Mouse (Mus musculus) large intestine, adult 2 months (tissue): Measurements from ENCODE around the gene Pigq. TPM values are rescaled to one million over a fixed set of nuclear protein-coding genes. Genes with fewer than 3 reads are reported as not detected.

ENCODE experiments used
- DNase-seq: peaks from one replicate; pipeline ENCODE4 v3.0.0-alpha.2; 2012; ENCODE audit warnings: low read depth, low spot score
- WGBS: fragments of 180-500 bp; shearing (Covaris S2); methylation state at CpG from one replicate; pipeline ENCODE4 v1.1.7; 2018; 5-methylcytosine and 5-hydroxymethylcytosine counted together
- polyA plus RNA-seq: library from polyadenylated mRNA; depleted of rRNA; stranded (reverse); fragments of >200 nt; gene quantifications from 2 replicates; pipeline ENCODE4 v1.2.3, GENCODE M21; 2012

The Pigq gene
- polyA plus RNA-seq, 1 experiment = 73.7 TPM

DNA sequence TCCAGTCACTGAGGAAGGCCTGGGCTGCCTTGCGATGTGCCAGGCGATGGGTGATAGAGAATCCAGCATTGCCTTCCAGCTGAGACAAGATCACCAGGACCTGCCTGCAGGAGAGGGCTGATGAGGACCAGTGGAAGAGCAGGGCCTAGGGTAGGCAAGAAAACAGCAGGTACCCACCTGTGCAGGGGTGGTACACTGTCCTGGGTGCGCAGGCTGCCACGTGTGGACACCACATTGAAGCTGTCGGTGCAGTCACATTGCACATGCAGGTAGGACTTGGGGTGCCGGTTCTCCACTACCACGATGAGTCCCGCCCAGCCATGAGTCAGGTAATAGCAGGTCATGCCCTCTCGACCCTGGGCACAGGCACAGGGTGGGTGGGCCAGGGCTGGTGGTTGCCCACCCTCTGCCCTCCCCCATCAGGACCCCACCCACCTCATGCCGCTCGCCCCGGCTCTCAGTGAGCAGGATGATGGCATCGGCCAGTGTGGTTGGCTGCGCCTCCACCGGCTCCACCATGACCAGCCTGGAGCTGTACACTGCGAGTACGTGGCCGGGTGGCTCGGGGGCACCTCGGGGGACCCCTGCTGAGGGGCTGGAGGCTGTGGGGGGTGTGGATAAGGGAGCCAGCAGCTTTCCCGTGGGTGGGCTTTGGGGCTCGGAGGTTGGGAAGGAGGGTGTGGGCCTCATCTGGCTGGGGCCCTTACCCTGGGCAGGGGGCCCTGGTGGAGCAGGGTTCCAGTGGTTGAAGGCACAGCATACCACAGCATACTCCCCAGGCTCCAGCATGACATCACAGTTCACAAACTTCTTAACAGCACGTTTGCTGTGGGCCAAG lies 15.1 kb upstream of the Pigq start:
- no peak for DNase-seq
- WGBS = 89% methylated on average over 23 of the region's 23 CpGs

DNA sequence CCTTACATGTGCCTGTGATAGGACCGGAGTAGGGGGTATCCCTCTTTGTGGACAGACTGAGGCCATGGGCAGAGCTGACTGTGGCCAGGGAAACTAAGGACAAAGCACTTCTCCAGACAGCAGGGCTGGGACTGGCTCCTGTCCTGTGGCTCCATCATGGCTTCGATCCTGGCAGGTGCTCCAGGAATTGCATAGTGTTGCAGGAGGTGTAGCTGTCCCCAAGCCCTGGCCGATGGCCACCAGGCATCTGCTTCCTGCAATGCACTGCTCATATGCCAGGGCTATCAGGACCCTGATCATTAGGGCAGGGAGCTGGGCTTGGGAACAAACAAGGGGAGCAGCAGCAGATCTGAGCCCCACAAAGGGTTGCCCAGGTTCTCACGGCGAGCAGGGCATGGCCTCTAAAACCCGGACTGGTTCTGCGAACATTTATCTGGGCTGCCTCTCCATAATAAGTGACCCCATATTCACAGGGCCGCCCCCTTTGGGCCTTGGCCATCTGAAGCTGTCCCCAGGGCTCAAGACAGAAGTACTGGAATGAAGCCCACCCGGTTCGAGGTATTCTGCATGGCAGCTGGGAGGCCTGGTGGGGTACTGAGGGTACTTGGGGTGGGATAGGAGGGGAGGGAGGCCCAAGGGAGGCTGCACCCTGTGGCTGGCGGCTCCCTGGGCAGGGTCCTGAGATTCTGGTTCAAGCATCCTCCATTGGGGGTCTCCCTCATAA lies 14.2 kb upstream of the Pigq start:
- DNase-seq = no peak
- WGBS = 94% methylated on average over 11 of the region's 11 CpGs

DNA sequence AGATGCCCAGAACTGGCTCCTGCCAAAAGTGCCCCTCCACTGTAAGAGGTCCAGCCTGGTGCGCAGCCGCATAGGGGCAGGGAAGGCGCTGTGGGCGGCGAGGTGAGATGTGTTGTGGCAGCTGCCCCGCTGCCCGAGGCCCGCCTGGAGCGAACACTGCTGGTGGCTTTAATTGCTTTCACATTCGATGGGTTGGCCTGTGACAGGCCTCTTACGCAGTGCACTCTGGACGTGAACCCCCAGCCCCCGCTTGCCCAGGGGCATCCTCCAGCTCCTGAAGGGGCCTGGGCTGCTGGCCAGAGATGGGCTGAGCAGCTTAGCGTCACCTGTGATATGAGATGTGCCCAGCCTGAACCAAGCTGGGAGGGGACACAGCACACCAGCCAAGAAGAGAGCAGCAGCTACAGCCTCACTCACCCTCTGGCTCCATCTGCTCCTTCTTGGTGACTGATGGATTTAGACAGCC lies 12.9 kb upstream of the Pigq start:
- 85% methylated on average over 14 of the region's 14 CpGs for WGBS
- DNase-seq = no peak

DNA sequence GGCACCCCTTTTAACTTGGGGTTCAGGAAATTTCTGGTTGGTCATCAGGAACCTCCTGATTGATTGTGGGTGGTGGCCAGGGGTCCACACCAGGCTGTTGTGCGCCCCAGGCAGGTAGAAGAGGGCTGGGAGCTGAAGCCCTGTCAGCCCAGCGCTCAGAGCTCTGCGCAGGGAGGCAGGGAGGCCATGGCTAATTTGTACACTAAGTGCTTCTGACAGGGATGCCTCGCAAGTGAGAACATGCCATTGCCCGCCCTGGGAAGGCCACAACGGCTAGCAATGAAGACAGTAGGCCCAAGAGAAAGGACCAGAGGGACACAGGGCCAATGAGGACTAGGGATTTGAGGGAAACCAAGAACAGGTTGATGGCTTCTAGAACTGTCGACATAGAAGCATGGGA lies 11.9 kb upstream of the Pigq start:
- 89% methylated on average over 7 of the region's 7 CpGs for WGBS
- DNase-seq = no peak

DNA sequence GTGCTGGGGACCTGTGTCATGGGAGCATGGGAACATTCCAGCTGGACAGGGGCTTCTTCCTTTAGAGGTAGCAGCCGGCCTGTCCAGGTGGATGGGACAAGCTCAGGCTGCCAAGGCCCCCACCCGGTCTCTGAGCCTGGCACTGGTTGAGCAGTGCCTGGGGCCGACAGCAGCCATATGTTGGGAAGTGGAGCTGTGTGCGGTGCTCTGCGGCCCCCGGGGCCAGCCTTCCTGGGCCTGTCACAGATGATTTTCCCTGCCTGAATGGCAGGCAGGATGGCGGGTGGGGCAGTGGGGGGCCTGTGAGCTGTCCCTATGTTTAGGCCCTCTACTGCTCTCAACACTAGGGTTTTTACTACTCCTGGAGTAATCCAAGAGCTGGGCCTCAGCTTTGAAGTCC lies 11.5 kb upstream of the Pigq start:
- 80% methylated on average over 7 of the region's 7 CpGs for WGBS
- DNase-seq = no peak

DNA sequence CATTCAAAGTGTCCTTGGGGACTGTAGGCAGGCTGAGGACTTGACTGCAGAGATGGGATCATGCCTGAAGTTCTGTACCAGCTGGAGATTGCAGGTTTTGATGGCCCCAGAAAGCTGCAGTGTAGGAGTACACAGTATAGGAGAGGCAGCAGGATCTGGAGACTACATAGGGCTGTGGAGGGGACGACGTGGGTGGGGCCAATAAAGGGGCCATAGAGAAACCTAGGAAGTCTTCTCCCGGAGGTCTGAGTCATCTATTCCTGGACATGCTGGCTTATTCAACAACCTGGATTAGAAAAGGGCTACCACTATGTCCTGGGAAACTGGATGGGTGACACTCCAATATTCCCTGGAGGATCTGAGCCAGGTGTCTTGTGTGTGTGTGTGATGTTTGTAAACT lies 11.0 kb upstream of the Pigq start:
- 15% methylated on average over 3 of the region's 3 CpGs for WGBS

DNA sequence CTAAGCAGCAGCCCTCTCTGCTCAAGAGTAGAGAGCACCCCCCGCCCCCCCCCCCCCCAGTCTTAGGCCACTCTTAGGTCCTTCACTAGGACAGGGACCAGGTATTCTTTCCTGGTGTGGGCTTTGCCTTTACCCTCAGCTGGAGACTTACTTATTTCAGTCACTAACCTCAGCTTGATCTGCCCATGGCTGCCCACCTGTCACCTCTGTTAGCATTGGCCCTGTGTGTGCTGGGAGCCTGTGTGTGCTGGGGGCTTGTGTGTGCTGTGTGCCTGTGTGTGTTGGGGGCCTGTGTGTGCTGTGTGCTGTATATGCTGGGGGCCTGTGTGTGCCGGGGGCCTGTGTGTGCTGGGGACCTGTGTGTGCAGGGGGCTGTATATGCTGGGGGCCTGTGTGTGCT lies 9.9 kb upstream of the Pigq start:
- 66% methylated on average over 2 of the region's 2 CpGs for WGBS
- DNase-seq = no peak

More for the DNA sequence above, 11.0 kb upstream of the Pigq start:
- no peak for DNase-seq

DNA sequence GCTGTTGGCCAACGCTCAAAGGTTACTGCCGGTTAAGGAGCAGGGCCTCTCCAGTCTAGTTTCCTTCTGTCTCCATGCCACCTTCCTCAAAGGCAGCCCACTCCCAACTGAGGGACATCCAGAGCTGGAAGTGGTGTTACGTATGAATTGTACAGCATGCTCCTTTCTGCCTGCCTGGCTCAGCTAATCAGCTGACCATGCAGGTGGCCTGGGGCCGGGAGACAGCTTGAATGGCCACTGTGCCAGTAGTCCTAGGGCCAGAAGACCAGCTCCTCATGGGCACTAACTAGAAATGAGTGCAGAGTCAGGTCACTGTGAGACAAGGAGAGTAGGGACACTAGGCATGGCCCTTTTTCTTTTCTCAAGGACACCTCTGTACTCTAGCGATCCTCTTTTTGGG lies 8.4 kb upstream of the Pigq start:
- WGBS = 71% methylated on average over 5 of the region's 5 CpGs
- no peak for DNase-seq

DNA sequence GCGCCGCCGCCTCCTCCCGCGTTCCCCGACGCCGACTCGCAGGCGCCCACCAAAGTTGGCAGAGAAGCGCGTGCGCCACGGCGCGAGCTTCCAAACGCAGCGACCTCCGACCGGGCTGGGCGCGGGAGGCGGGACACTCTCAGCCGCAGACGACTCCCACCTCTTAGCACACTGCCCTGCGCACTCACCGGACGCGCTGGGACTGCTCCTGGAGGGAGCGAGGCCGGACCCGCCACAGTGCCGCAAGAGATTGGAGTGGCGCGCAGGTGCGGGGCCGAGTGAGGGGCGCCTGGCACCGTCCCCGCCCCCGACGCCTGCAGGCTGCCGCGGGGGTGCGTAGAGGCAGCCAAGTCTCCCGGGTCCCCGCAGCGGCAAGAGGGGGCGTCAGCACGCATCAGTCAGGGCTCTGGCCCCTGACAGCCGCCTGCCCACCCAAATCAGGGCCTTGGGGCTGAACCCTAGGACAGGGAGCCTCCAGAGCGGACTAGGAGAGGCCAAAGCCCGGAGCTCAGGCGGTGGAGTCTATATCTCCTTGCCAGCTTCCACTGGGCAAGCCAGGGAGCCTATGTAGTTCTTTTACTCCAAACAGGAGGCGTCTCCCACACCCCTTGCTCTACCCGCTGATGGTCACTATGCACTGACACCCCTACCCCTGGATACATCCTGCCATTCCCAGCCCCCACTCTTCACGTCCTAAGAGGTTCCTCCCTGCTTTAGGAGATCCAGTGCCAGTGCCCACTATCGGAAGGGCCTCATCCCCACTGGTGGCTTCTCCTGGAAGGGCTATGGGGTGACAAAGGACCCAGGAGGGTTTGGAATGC lies 7.3 kb upstream of the Pigq start, which contains the start of gene A930017K11Rik:
A930017K11Rik (minus strand) TSS at position 763 of the 821 bp plus-strand sequence.
- 2% methylated on average over 58 of the region's 58 CpGs for WGBS
- DNase-seq = no peak

DNA sequence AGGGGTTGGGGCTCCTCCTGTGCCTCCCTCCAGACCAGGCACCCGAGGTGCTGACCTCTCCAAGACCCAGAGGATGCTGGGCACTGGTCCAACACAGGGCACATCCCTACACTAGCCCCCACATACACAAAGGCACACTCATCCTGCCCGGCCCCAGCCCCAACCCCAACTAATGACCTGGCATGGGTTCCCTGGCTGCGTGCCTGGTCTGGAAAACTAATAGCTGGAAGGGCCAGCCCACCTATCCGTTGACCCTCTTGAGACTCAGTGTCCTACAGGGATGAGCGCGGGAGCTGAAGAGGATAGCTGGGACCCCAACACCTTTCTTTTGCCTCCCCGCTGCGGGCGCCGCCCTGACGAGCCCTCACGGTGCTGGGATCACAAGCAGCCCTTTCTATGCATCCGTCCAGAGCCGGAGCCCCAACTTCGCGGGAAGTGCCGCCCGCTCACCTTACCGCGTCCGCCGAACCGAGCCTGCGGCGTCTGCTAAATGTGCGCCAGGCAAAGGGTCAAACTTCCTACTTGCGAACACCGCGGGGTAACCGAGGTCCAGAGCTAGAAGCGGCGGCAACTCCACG lies 6.6 kb upstream of the Pigq start:
- no peak for DNase-seq
- WGBS = 1% methylated on average over 33 of the region's 33 CpGs

DNA sequence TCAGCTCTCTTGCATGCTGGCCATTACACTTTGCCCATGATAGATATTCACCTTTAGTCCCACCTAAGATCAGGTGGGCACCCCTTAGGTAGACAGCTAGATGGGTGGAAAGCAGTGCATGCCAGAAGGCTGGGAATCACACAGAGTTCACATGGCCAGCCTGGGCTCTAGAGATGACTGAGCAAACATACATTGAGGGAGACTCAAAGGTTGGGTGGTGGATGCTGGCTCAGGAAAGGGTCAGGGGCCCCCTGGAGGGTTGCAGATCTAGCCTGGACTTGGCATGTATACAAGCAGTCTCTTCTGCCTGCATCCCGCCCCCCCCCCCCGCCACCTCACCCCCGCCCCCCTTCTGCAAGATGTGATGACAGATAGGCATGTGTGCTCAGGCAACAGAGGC lies 6.0 kb upstream of the Pigq start:
- DNase-seq = no peak
- WGBS = 12% methylated on average over 3 of the region's 3 CpGs

DNA sequence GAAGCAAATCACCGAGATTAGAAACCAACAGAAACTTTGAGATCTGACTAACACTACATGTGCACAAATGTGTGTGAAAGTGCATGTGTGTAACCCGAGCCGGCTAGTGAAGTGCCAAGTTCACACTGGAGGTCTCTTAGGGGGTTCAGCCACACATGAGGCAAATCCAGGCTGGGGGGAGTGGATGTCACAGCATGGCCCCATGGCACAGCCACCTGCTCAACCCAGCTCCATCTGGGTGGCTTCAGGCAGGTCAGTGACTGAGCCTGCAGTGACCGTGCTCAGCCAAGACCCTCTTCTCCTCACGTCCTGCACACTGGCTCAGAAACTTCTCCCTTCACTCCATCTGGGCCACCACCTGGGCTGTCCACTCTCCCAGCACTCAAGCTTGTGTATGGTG lies 5.2 kb upstream of the Pigq start:
- WGBS = 68% methylated on average over 5 of the region's 5 CpGs
- DNase-seq = no peak

DNA sequence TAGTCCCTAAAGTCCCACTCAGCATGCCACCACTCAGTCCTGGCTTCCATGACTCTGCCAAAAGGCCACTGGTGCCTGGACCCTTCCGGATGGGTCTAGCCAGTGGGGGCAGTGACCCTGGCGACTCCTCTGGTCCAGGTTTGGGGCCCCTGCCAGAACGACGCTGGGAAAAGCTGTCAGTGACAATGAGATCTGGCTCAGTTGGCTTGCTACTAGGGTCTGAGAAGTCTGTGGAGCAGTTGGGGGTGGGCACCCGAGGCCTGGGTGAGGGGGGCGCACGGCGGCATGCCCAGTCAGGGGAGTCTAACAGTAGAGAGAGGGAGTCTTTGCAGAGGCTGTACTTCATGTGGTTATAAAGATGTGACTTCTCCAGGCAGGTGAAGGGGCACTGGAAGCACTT lies 3.3 kb upstream of the Pigq start:
- WGBS = 79% methylated on average over 8 of the region's 8 CpGs

DNA sequence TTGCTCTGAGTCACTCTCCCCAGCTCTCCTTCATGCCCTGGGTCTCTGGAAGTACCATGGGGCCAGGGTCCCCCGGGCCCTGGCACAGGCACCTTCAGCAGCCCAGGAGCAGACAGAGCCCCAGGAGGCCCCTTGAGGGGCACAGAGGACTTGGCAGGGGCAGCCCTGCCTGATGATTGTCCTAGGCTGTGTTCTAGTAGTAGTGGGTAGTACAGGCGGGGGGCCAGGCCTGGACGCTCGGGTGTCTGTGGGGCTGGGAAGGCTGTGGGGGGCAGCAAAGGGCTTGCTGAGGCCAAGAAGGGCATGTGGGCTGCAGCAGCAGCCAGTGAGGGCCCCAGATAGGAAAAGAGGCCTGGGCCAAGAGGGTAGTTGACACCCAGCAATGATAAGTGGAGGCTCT lies 2.8 kb upstream of the Pigq start:
- no peak for DNase-seq
- WGBS = 82% methylated on average over 4 of the region's 4 CpGs

More for the DNA sequence above, 3.3 kb upstream of the Pigq start:
- no peak for DNase-seq

DNA sequence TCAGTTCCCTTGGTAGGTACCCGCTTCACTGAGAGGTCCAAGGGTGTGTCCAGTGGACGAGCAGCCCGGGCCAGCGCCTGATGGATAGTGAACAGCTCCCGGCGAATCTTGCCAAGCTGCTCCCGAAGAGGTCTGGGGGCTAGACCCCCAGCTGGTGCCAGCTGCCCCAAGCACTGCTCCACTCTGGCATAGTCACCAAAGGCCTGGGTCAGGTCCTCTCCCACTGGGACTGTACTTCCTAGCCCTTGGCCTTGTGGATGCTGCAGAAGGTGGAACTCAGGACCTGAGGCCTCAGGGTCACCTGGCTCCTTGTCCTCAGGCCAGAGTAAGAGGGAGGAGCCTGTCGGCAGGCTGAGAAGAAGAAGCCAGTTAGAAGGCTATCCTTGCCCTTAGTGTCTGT lies 2.2 kb upstream of the Pigq start:
- no peak for DNase-seq
- WGBS = 82% methylated on average over 8 of the region's 8 CpGs

DNA sequence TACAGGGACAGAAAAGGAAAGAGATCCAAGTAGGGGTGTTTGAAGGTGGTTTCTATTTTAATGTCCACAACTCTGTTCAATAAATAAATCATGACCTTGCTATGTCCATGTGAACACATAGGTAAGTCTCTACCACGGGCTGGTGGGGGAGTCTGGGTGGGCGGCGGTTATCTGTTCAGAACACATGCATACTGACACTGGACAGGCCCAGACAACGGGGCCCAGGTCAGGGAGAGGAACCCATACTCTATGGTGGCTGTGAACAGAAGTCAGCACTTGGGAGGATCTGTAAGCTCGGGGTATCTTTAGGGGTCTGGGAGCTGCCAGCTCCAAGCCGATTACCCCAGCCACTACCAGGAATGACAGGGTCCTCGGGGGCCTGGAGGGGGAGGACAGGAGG lies 1.6 kb upstream of the Pigq start:
- no peak for DNase-seq
- 72% methylated on average over 7 of the region's 7 CpGs for WGBS

DNA sequence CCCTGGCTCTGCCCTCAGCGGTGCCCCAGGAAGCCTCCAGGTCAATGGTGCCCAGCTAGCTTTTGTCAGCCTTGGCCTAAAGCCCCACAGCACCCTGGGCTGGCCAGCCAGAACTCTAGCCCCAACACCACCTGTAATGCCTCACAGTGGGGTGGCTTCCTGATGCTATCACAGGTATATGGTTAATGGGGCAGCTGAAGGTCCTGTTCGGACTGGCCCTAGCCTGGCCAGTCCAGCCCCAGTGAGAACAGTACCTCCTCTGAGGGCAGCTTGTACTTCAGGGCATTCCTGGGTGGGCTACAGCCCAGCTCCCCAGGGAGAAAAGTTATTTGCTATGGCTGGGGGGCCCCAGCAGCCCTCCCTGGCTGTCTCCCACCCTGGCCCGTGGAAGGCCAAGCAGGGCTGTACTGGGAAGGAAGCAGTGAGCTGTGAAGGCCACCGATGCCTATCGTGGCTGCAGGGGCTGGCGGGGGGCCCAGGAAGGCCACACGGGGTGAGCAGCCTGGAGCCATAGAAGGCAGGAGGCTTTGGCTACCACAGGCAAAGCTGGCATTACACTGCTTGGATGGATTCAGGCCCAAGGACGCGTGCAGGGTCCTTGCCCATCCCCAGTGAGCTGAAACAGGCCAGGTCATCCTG lies 900 bp upstream of the Pigq start:
- no peak for DNase-seq

DNA sequence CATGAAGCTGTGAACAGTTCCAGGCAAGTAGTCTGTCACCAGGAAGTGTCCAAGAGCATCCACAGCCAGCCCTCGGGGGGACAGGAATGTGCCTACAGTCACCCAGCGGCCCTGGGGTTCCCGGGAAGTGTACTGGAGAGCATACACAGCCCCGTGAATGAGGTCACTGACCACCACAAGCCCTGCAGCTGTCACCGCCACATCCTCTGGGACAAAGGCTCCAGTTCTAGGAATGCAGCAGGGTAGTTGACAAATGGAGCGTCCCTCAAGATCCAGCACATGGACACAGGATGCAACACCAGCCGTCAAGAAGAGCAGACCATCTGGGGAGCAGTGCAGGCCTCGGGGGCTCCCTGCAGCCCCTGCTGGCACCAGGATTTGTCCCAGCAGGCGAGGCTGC lies 967 bp downstream of the Pigq start:
- WGBS = 85% methylated on average over 9 of the region's 9 CpGs
- DNase-seq = no peak

More for the DNA sequence above, 900 bp upstream of the Pigq start:
- WGBS = 74% methylated on average over 9 of the region's 9 CpGs

DNA sequence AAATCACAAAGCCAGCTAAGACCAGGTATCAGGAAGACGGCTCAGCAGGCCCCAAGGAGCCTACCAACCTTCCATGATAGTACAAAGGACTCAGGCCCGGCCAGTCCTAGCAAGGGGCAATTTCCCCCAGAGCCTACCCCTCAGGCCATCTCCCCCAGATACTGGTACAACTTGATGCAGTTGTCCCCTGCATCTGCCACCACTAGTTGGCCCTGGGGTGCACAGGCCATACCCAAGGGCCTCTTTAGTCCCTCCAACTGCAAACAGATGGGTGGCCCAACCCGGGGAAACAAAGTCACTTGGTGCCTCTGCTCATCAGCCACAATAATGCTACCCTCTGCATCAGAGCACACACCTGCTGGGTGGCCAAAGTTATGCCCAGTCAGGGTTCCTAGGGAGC lies 1.5 kb downstream of the Pigq start:
- DNase-seq = no peak
- WGBS = 59% methylated on average over 3 of the region's 3 CpGs
